Mouse (Mus musculus) cerebellum, postnatal 14 days (tissue): ENCODE data around the gene Pop7.

ENCODE experiments used
- DNase-seq, 2 experiments: peaks; one replicate each; pipeline ENCODE4 v3.0.0; 2021; ENCODE audit warnings: mixed read lengths in 2 of 2

Pop7 gene

DNA sequence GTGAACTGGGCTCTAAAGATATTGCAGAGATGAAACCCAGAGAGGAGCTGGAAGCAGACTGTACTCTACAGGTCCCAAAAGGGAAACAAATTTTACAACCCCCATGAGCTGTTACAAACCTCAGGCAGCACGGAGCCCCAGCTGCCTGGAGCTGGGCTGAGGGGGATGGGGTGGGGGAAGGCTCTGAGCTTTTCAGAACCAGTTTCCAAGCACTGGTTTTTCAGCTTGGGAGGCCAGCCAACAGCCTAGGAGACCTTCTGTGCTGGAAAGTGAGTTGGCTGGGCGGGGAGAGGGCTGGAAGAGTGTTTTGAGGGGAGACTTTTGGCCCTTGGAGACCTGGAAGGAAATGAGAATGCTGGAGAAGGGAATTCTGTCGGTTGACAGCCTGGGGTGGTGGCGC is 10.8 kb downstream of the Pop7 start:
- peak; percentile 47 to 62 for DNase-seq

DNA sequence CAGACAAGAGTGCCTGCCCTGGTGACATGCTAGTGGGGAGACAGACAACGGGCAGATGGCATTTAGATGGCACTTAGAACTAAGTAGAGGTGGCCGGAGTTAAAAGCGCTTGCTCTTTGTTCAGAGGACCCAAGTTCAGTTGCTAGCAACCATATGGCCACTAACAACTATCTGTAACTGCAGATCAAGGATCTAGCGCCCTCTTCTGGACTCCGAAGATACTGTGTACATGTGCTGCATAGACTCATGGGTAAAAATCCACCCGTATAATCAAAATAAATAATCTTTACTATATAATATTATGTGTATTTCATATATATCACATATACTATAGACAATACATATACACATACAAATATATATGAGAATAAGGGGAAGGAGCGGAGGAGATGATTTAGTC is 14.7 kb downstream of the Pop7 start:
- peak in 1 of 2 experiments; percentile 45 for DNase-seq

DNA sequence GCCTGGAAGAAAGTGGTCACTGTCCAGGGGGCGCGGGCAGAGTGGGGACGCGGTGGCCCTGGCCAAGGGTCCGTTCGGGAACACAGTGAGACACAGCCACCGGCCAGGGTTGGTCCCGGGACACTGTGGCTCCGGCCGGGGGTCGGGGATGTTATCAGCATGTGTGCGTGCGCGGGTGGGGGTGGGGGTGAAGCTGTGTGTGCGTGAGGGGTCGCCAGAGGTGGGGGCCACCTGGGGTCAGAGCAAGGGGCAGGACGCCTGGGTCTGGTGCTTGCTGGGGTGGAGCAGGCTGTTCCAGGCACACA is 16.5 kb downstream of the Pop7 start:
- DNase-seq: no peak

DNA sequence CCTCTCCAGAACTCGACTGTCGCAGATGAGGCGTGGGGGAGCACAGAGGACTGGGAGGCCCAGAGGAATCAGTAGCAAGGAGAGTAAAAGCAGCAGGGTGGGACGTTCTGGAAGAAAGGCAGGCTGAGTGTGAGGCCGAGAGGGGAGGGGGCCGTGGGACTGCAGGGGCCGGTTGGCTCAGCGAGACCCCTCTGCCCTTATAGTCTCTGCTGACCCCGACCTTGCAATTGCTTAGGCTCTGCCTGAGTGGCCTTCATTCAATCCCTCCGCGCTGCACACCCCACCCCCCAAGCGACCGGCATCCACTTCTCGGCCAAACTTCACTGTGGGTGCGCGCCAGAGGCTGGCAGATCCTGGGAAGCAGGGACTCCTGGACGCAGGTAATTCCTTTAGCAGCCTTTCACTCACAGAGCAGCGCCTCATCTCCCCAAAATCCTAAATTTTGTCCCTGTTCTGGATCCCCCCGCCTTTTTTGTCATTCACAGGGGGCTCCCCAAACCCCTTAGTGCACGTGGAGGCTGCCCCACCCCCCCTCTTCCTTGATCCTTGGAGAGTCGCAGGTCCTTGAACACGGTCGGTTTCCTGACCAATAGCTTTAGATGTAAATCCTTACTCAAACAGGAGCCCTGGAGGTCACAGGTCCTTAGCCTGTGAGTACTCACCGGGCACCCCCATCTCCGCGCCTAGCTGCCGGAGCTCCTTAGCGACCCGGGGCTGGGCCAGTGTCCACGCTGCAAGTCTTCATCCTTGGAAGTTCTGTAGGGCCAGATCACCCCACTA is 17.1 kb downstream of the Pop7 start:
- no peak for DNase-seq

DNA sequence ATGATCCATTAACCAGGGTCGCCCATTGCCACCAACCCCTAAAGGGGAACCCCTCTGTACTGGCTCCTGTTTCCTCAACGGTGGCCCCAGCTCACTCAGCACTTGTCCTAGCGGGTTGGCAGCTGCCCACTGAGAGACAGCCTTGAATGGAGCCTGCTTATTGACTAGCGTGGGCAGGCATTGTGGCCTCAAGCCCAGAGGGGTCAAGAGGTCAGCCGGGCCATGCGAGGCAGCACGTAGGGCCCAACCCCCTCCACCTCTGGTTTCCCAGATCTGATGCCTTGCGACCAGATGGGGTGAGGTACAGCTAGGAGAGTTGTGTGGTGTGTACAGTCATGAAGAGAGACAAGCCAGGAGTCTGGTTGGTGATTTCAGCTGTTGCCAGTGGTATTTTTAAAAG is 20.4 kb downstream of the Pop7 start:
- DNase-seq: peak; percentile 16 to 49

DNA sequence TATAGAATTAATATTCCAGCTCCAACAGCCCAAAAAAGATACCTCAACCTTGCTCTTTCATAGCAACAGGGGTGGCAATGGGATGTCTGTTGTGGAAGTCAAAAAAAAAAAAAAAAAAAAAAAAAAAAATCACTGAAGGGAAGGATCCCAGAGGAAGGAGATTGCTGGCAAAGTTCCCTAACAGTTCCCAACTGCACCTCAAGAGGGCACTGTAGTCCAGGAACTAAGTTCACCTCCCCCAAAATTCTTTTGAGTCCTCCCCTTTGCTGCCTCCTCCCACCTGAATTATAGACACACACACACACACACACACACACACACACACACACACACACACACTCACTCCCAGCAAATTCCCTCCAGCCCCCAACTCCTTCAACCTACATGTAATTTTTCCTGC is 21.2 kb downstream of the Pop7 start:
- DNase-seq: peak; percentile 91 to 96

DNA sequence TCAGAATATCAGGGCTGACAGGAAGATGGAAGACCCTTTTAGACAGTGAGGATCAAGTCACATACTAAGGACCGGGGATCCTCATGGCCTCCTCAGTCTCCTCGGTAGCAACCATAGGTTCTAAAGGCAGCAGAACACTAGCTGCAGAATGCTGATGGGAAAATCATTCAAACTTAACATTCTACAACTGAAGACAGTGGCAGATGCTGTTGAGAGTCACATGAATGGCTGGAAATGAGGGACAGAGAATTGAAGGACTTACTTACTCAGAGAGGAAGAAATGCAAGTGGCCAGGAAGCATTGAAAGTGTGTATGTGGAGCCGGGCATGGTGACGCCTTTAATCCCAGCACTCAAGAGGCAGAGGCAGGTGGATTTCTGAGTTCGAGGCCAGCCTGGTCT is 25.4 kb downstream of the Pop7 start, which contains the start of gene Zan:
TSS of gene Zan (minus strand) at position 101 of the 400 bp plus-strand sequence.
- no peak for DNase-seq

DNA sequence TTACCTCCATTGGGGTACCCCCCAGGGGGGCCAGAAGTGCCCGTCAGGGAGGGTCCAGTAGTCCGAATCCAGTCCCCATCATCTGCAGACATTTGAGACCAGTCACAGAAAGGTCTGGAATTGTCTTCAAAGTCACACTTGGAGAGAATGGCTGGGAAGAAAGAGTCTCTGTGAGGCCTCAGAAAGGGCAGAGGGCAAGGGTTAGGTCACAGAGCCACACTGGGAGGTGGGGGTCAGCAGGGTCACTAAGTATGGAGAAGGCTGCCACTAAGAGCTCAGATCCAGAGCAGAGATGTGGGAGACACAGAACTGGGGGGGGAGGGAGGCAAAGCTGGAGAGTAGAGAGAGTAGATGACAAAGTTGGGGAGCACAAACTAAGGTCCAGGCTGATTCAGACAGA is 28.0 kb downstream of the Pop7 start:
- DNase-seq: no peak

DNA sequence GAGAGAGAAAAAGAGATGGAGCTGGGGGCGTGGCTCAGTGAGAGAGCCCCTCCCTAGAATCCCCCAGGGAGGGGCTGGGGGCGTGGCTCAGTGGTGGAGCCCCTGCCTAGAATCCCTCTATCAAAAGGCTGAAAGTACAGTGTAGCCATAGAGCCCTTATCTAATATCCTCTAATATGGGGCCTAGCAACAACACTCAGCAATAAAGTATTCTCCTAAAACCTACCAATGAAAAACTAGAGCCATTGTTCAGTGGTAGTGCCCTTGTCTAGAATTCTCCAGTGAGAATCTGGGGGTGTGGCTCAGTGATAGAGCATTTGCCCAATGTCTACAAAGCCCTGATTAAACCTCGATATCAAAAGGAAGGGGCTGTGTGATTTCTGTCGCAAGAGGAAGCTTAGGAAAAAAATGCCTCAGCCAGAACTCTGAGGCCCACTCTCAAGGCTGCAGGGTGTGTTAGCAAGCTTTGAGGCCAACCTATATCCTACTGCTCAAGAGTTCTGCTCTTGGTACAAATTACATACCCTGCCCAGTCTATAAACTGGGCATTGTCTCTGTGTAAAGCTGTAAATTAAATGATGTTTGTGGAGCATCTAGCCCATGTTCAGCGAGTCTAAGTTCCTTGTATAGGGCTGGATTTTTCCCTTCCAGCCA is 29.9 kb downstream of the Pop7 start:
- no peak for DNase-seq

DNA sequence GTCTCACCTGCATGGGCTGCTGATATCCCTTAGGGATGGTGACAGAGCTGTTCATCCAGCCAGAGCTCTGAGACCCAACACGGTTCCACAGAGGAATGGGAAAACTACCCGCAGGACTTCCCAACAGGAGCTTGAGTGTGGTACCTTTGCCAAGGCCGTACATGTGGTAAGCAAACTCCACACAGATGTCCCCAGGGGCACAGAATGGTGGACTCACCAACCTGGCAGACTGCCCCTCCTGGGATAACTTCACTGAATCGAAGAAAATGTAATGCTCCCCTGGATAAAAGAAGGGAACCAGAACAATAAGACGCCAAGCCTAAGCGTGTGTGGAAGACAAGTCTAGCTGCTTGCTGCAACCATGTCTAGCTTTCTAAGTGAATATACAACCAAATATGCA is 35.4 kb downstream of the Pop7 start:
- DNase-seq: no peak

DNA sequence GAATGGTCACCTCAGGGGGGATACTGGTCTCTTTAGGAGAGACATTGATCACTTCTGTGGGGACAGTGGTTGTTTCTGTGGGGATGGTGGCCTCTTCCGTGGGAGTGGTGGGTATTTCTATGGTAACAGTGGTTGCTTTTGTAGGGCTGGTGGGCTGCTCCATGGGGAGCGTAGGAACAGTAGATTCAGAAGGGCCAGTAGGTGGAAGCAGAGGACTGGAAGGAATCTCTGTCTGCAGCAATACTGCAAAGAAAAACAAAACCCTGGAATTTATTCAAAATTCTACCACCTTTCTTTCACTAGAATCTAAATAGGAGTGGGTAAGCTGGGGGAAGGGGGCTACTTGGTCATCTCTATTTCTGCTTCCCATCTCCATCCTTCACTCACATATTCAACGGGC is 37.3 kb downstream of the Pop7 start:
- DNase-seq: peak; percentile 12 to 20

DNA sequence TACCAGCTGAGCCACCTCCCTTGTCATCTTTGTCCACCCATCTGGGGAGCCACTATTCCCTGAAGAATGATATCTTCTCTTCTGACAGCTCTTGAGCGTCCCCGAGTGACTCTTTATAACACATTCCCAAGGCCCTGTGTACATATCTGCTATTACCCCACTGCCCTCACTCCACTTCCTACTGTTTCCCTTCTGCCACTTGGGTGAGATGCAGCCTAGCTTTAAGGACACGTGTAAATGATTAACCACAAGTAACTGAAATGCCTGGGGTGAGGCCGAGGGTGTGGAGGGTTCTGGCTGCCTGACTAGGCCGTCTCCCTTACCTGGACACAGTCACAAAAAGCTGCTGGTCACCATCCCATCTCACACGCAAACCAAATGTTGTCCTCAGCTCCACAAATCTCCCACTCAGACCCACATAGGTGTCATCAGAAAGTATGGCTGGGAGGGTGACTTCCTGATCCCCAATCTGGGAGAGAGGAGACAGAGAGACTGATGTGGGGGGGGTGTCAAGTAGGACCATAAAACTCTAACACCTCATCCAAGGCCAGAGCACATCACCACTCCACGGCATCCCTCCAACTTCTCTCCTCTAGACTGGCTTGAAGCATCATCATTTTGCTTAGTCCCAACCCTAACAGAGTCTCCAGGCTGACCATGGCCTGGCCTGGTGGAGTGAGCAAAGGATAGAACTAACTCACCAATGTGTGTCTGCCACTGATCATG is 46.3 kb downstream of the Pop7 start:
- DNase-seq: no peak

DNA sequence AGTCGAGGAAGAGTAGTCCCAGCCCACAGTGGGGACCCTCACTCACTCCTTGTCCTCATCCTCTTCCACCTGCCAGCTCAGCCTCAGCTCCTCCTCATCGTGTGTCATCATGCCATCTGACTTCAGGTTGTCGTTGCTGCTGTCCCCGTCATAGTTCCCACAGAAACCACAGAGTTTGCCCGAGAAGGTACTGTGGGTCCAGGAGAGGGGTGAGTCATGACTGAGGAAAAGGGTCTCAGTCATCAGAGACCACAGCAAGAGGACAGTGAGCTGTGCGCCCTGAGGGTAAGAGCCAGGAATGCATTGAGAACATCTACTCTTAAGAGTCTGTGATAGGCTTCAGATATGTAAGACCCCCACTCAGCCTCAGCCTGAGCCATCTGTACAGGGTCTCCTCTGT is 47.1 kb downstream of the Pop7 start:
- DNase-seq: no peak
